Comparison of ENCODE assay signal across 17 mouse cellular contexts in the genomic region with DNA sequence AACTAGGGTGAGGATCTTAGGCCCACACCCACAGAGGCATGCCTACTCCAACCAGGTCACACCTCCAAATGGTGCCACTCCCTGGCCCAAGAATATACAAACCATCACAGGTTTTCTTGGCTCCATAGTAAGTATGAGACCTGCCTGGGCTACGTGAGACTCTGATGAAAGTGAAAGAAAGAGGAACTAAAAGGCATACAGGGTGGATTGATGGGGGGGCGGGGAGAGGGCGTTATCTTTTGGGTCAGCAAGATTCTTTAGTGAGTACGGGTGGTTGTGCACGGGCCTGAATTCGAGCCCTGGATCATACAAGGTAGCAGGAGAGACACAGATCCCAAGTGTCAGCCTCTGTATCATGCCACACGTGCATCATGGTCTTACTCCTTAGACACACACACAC.
"Had no signal": no experiment of that assay in that cellular context is flagged by ENCODE, and none has a peak within 500 bp of the region (broad histone marks: within the 10 kb centered on the region; RNA-seq: fewer than 3 reads in every experiment).

No protein-coding gene starts in this region.

- H3K36me3 ChIP-seq: neural tube, embryonic 13.5 days; neural tube, embryonic 15.5 days; stomach, embryonic 15.5 days had no signal

- H3K9me3 ChIP-seq: megakaryocyte, embryonic 14.5 days; neural tube, embryonic 13.5 days; neural tube, embryonic 15.5 days; stomach, embryonic 15.5 days had no signal

- H3K4me2 ChIP-seq: lung, embryonic 14.5 days; midbrain, embryonic 11.5 days; neural tube, embryonic 13.5 days; neural tube, embryonic 15.5 days; stomach, embryonic 15.5 days had no signal

- ATAC-seq: midbrain, embryonic 16.5 days had no signal

- H3K4me3 ChIP-seq: megakaryocyte, embryonic 14.5 days; myocyte; neural tube, embryonic 13.5 days; neural tube, embryonic 15.5 days; stomach, embryonic 15.5 days had no signal

- DNase-seq: lung, adult 18-20 months; lung, embryonic 14.5 days; lung, postnatal 10 days; lung, postnatal 4 days; midbrain, embryonic 14.5 days; right cerebral cortex, postnatal 14 days; thymus, adult 2 months; thymus, postnatal 25 days; thymus, postnatal 4 days had no signal

- H3K27me3 ChIP-seq: megakaryocyte, embryonic 14.5 days had no signal

- H3K9ac ChIP-seq: lung, embryonic 14.5 days; neural tube, embryonic 13.5 days; neural tube, embryonic 15.5 days; stomach, embryonic 15.5 days had no signal

- H3K27ac ChIP-seq: neural tube, embryonic 13.5 days; neural tube, embryonic 15.5 days; stomach, embryonic 15.5 days; stomach, postnatal 0 days had no signal
